Mouse (Mus musculus) erythroblast, adult 5-6 weeks (primary cell): Measurements from ENCODE around the gene Cs. TPM values are rescaled to one million over a fixed set of nuclear protein-coding genes. Genes with fewer than 3 reads are reported as not detected.

ENCODE experiments used
- ATAC-seq: replicated peaks from 2 replicates; pipeline ENCODE4 v1.8.0; 2016; ENCODE audit warnings: moderate number of reproducible peaks, mild to moderate bottlenecking, moderate TSS enrichment, inconsistent platforms; ENCODE audit not compliant: poor library complexity, low FRiP score, severe bottlenecking
- total RNA-seq, 2 experiments: library from RNA; stranded (forward) in 1 of 2; stranded (reverse) in 1 of 2; fragments of 150-400 nt in 1 of 2; fragments of 200-764, 138-1000 nt in 1 of 2; gene quantifications; 2 replicates each; pipeline versions ENCODE4 v1.2.3 to v1.2.4; 2015 to 2017; ENCODE audit warnings: low replicate concordance in 2 of 2

Cs gene
- total RNA-seq, 2 experiments from 2014 or later: 30.6 to 60.5 TPM

GRCm38 (mm10) chr10:128401056-128401455, 63.5 kb downstream of the Cs start, which contains the start of gene Slc39a5:
Slc39a5 (minus strand) TSS chr10:128401229.
- no peak for ATAC-seq

DNA sequence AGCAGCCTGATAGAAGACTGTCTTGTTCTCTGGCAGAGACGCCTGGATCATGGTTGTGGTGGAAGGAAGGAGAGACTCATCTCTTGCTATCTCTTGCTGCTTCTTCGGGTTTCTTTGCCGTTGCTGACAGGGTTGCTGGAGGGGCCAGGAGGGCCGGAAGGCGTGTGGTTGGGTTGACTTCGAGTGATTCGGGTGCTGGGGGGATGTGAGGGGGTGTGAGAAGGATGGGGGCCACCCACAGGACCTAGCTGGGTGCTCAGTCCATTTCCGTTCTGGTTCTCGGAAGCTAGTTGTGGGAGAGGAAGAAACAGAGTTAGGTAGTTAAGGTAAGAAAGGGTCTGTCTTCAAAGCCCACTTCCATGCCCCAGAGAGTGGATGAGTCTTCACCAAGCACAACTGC, 64.1 kb downstream of the Cs start:
- no peak for ATAC-seq

DNA sequence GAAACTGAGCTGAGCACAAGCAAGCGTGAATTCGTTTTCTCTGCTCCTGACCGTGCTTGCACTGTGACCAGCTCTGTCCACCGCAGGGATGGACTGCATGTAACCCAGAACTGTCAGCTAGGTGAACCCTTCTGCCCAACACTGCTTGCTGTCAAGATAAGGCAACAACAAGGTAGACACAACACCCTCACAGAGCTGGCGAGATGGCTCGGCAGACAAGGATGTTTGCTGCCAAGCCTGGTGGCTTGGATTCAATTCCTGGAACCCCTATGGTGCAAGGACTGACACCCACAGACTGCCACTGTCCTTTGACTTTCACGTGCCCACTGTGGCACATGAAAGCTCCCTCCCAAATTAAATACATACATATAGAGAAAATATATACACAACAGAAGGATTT, 66.4 kb downstream of the Cs start:
- ATAC-seq: no peak

GRCm38 (mm10) chr10:128408591-128409535, 71.3 kb downstream of the Cs start:
- ATAC-seq: peak; percentile 1; the same call in 1 of the 2 replicates

DNA sequence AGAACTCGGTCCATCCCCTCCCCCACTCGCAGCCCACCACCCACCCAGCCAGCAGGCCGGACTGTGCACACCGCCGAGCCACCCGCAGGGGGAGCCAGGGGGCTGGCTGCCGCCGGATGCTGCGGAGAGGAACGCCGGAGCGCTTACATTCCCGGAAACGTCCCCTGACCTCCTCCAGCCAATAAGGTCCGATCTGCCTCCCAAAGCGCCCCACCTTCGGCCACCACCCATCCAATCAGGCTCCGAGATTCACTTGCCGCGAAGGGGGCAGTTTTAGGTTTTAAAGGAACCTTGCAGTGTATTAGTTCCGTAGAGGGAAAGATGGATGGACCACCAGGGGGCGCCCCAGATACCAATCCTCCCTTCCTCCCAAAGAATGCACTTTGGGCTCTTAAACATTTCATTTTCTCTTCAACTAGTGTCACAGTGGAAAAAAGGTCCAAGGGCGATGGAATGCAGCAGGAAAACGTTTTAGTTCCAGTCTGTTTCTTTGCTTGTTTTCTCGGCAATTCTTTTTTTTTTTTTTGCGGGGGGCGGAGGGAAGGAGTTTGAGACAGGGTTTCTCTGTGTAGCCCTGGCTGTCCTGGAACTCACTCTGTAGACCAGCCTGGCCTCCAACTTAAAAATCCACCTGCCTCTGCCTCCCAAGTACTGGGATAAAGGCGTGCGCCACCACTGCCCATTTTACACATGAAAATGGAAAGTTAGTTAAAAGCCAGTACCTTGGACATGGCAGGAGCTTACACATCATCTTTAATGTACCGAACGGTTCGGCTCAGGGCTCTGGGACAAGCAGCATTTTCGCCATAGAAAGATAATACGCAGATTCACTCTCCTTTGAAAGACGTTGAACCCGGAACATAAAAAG, 72.4 kb downstream of the Cs start:
- ATAC-seq: peak; percentile 89

DNA sequence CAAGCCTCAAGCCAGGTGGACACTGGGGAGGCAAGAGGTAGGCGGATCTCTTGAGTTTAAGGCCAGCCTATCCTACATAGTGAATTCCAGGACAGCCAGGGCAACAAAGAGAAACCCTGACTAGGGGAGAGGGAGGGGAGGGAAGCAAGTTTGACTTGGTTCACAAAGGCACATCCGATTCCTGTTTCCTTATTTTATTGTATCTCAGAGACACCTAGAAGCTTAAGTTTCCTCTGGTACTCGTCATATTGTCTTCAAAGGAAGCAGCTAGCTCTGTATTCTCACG, 73.0 kb downstream of the Cs start:
- no peak for ATAC-seq

DNA sequence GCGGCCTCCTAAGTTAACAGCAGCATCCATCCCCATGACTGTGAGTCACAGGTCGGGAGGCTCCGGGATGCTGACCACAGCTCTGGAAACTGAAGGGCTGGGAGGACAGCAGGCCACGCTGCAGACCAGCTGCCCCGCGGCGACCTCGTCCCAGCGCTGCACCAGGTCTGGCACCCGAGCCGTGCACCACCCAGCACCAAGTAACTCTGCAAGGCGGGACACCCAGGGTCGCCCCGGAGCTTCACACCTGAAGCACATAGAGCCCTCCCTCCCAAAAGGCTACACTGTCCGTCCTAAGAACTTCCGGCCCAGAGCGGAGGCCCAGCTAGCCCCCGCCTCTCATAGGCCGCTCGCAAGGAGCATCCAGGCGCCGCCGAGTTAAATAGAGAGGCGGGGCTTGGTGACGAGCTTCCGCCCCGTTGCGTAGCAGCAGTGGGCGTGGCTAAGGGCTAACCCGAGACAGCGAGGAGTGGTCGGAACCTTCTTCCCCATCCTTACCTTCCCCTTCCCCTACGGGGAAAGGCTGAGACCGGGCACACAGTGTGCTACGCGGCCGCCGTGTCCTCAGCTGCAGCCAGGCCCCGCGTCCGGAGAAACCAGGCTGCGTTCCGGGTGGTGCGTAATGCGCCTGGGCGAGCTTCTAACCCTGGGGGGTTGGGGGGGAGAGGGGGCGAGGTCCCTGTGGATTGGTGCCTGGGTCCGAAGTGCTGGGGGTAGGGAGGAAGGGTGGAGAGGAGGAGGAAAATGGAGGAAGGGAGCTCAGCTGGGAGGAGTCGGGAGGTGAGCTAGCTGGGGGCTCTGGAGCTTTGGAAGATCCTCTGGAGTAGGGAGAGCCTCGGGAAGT, 73.9 kb downstream of the Cs start, which contains the start of the genes Nabp2 and Rnf41:
TSS of gene Nabp2 (minus strand) at position 282 of the 844 bp plus-strand sequence.
TSS of gene Rnf41 (plus strand) at position 447 of the 844 bp plus-strand sequence.
- peak; percentile 82 for ATAC-seq

DNA sequence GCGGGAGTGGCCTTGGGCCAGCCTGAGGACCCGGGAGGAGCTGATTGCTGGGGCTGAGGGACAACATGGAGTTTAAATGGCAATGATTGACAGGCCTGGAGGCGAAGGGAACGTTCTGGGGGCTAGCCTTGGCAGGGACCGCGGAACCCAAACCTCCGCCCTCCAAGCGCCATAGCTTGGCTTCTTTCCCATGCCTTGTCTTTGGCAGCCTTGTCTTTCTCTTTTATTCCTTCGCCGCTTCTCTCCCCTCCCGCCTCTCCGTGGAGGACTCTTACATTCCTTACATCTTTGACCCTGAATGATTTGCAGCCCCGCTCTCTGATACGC, 74.5 kb downstream of the Cs start:
- ATAC-seq: no peak

Other genes with a start within 250 kb of the Cs start
- 80.3 and 86.5 TPM in 2 replicates for gene Baz2a, start 246.2 kb upstream of the Cs start, total RNA-seq (2015; ENCODE audit: low replicate concordance)
- gene Baz2a, start 246.2 kb upstream of the Cs start, total RNA-seq (2017; ENCODE audit: low replicate concordance): 71.0 and 73.5 TPM in 2 replicates
- 1.9 and 5.0 TPM in 2 replicates for gene Rbms2, start 157.4 kb upstream of the Cs start, total RNA-seq (2015; ENCODE audit: low replicate concordance)
- gene Rbms2, start 157.4 kb upstream of the Cs start, total RNA-seq (2017; ENCODE audit: low replicate concordance): 0.51 and 6.8 TPM in 2 replicates
- 3.8 TPM in 2 replicates for gene Gls2, start 143.3 kb upstream of the Cs start, total RNA-seq (2015; ENCODE audit: low replicate concordance)
- 0.60 and 0.84 TPM in 2 replicates for gene Gls2, start 143.3 kb upstream of the Cs start, total RNA-seq (2017; ENCODE audit: low replicate concordance)
- 6.3 and 6.7 TPM in 2 replicates for gene Spryd4, start 125.9 kb upstream of the Cs start, total RNA-seq (2015; ENCODE audit: low replicate concordance)
- gene Spryd4, start 125.9 kb upstream of the Cs start, total RNA-seq (2017; ENCODE audit: low replicate concordance): 1.4 and 3.1 TPM in 2 replicates
- not detected in 2 replicates for gene Mip, start 111.9 kb upstream of the Cs start, total RNA-seq (2015; ENCODE audit: low replicate concordance)
- gene Mip, start 111.9 kb upstream of the Cs start, total RNA-seq (2017; ENCODE audit: low replicate concordance): 0.84 and 0.85 TPM in 2 replicates
- gene Timeless, start 105.7 kb upstream of the Cs start, total RNA-seq (2015; ENCODE audit: low replicate concordance): 4.0 and 6.3 TPM in 2 replicates
- gene Timeless, start 105.7 kb upstream of the Cs start, total RNA-seq (2017; ENCODE audit: low replicate concordance): 39.4 and 44.5 TPM in 2 replicates
- gene Apon, start 83.6 kb upstream of the Cs start, total RNA-seq (2015; ENCODE audit: low replicate concordance): 1.7 TPM in 1 of 2 replicates, not detected in the other
- 1.5 TPM in 1 of 2 replicates, not detected in the other for gene Apon, start 83.6 kb upstream of the Cs start, total RNA-seq (2017; ENCODE audit: low replicate concordance)
- gene Apof, start 69.1 kb upstream of the Cs start, total RNA-seq (2015; ENCODE audit: low replicate concordance): not detected in 2 replicates
- gene Apof, start 69.1 kb upstream of the Cs start, total RNA-seq (2017; ENCODE audit: low replicate concordance): not detected in 2 replicates
- 14.8 and 25.1 TPM in 2 replicates for gene Stat2, start 67.2 kb upstream of the Cs start, total RNA-seq (2015; ENCODE audit: low replicate concordance)
- 16.0 and 25.2 TPM in 2 replicates for gene Stat2, start 67.2 kb upstream of the Cs start, total RNA-seq (2017; ENCODE audit: low replicate concordance)
- not detected in 2 replicates for gene Il23a, start 39.0 kb upstream of the Cs start, total RNA-seq (2015; ENCODE audit: low replicate concordance)
- not detected in 2 replicates for gene Il23a, start 39.0 kb upstream of the Cs start, total RNA-seq (2017; ENCODE audit: low replicate concordance)
- gene Pan2, start 34.4 kb upstream of the Cs start, total RNA-seq (2015; ENCODE audit: low replicate concordance): 7.9 and 8.8 TPM in 2 replicates
- gene Pan2, start 34.4 kb upstream of the Cs start, total RNA-seq (2017; ENCODE audit: low replicate concordance): 7.5 and 8.9 TPM in 2 replicates
- gene Cnpy2, start 15.3 kb upstream of the Cs start, total RNA-seq (2015; ENCODE audit: low replicate concordance): 30.7 and 48.6 TPM in 2 replicates
- 15.5 and 38.3 TPM in 2 replicates for gene Cnpy2, start 15.3 kb upstream of the Cs start, total RNA-seq (2017; ENCODE audit: low replicate concordance)
- gene Coq10a, start 31.3 kb downstream of the Cs start, total RNA-seq (2015; ENCODE audit: low replicate concordance): 1.9 and 5.6 TPM in 2 replicates
- gene Coq10a, start 31.3 kb downstream of the Cs start, total RNA-seq (2017; ENCODE audit: low replicate concordance): 2.8 and 3.2 TPM in 2 replicates
- 7.7 and 30.0 TPM in 2 replicates for gene Ankrd52, start 39.4 kb downstream of the Cs start, total RNA-seq (2015; ENCODE audit: low replicate concordance)
- 2.9 and 3.5 TPM in 2 replicates for gene Ankrd52, start 39.4 kb downstream of the Cs start, total RNA-seq (2017; ENCODE audit: low replicate concordance)
- gene Slc39a5, start 63.5 kb downstream of the Cs start, total RNA-seq (2015; ENCODE audit: low replicate concordance): not detected in 2 replicates
- not detected in 2 replicates for gene Slc39a5, start 63.5 kb downstream of the Cs start, total RNA-seq (2017; ENCODE audit: low replicate concordance)
- gene Nabp2, start 73.8 kb downstream of the Cs start, total RNA-seq (2015; ENCODE audit: low replicate concordance): 11.1 and 20.1 TPM in 2 replicates
- 7.4 and 15.2 TPM in 2 replicates for gene Nabp2, start 73.8 kb downstream of the Cs start, total RNA-seq (2017; ENCODE audit: low replicate concordance)
- 2.9 and 4.6 TPM in 2 replicates for gene Rnf41, start 73.9 kb downstream of the Cs start, total RNA-seq (2015; ENCODE audit: low replicate concordance)
- 2.9 and 3.3 TPM in 2 replicates for gene Rnf41, start 73.9 kb downstream of the Cs start, total RNA-seq (2017; ENCODE audit: low replicate concordance)
- 22.1 and 31.6 TPM in 2 replicates for gene Smarcc2, start 121.5 kb downstream of the Cs start, total RNA-seq (2015; ENCODE audit: low replicate concordance)
- gene Smarcc2, start 121.5 kb downstream of the Cs start, total RNA-seq (2017; ENCODE audit: low replicate concordance): 29.0 and 34.7 TPM in 2 replicates
- 410 and 475 TPM in 2 replicates for gene Myl6, start 156.4 kb downstream of the Cs start, total RNA-seq (2015; ENCODE audit: low replicate concordance)
- 558 TPM in 2 replicates for gene Myl6, start 156.4 kb downstream of the Cs start, total RNA-seq (2017; ENCODE audit: low replicate concordance)
- gene Myl6b, start 161.0 kb downstream of the Cs start, total RNA-seq (2015; ENCODE audit: low replicate concordance): 5.4 TPM in 1 of 2 replicates, not detected in the other
- gene Myl6b, start 161.0 kb downstream of the Cs start, total RNA-seq (2017; ENCODE audit: low replicate concordance): 0.85 TPM in 1 of 2 replicates, not detected in the other
- gene Esyt1, start 188.1 kb downstream of the Cs start, total RNA-seq (2015; ENCODE audit: low replicate concordance): 15.2 and 16.9 TPM in 2 replicates
- 24.8 and 27.9 TPM in 2 replicates for gene Esyt1, start 188.1 kb downstream of the Cs start, total RNA-seq (2017; ENCODE audit: low replicate concordance)
- gene Zc3h10, start 210.0 kb downstream of the Cs start, total RNA-seq (2015; ENCODE audit: low replicate concordance): 0.19 and 0.63 TPM in 2 replicates
- 2.8 and 3.2 TPM in 2 replicates for gene Zc3h10, start 210.0 kb downstream of the Cs start, total RNA-seq (2017; ENCODE audit: low replicate concordance)
- 936 and 1,095 TPM in 2 replicates for gene Rpl41, start 211.6 kb downstream of the Cs start, total RNA-seq (2015; ENCODE audit: low replicate concordance)
- gene Rpl41, start 211.6 kb downstream of the Cs start, total RNA-seq (2017; ENCODE audit: low replicate concordance): 729 and 801 TPM in 2 replicates
- gene Pa2g4, start 228.3 kb downstream of the Cs start, total RNA-seq (2015; ENCODE audit: low replicate concordance): 71.3 and 75.2 TPM in 2 replicates
- gene Pa2g4, start 228.3 kb downstream of the Cs start, total RNA-seq (2017; ENCODE audit: low replicate concordance): 42.9 and 67.5 TPM in 2 replicates